8 mouse cellular contexts compared by ENCODE assay signal in genomic region chr2:160872890-160873382, GRCm38 (mm10). TPM values are rescaled to one million over a fixed set of nuclear protein-coding genes. Genes with fewer than 3 reads are reported as not detected.
A peak's percentile ranks its signal among the peaks of the same experiment; 100 is the strongest.
DNase-seq lines count a peak whose midpoint lies in the region; ATAC-seq lines count a peak whose summit lies in the region.

TSS of gene Zhx3 (minus strand) at chr2:160872998.

- H3K4me1 ChIP-seq in lung, embryonic 15.5 days = peaks cover 12% of the 10 kb centered on the region; the same call in 1 of the 2 replicates

- DNase-seq in Muller cell, postnatal 12 days (ENCODE audit: inconsistent ontology term) = peak; percentile 97
- DNase-seq in cerebellum, adult 8-10 months = peak; percentile 92
- peak; percentile 95 for DNase-seq in forelimb bud, embryonic 11.5 days (ENCODE audit: low read depth, low spot score)
- peak; percentile 97 for DNase-seq in heart, postnatal 4 days
- peak; percentile 86 to 91 for DNase-seq in layer of hippocampus, adult 8-10 months (ENCODE audit: low spot score in 2 of 2)
- DNase-seq in ovary, adult 18-20 months (ENCODE audit: low spot score) = peak; percentile 91
- peak; percentile 97 for DNase-seq in thymus, postnatal 0 days (ENCODE audit: low spot score)

- peak; percentile 98 for ATAC-seq in lung, embryonic 15.5 days (ENCODE audit: borderline replicate concordance, extremely low read depth, low FRiP score, low TSS enrichment)

- peak within 1 kb of the TSS; percentile 100 for H3K9ac ChIP-seq in lung, embryonic 15.5 days

- peak within 1 kb of the TSS; percentile 100 for H3K4me3 ChIP-seq in lung, embryonic 15.5 days

- no peaks in the 10 kb centered on the region for H3K9me3 ChIP-seq in lung, embryonic 15.5 days

- WGBS in lung, embryonic 15.5 days = under 1% methylated on average over 38 of the region's 48 CpGs

- H3K4me2 ChIP-seq in lung, embryonic 15.5 days = peak within 1 kb of the TSS; percentile 70

- H3K27ac ChIP-seq in lung, embryonic 15.5 days = peak within 1 kb of the TSS; percentile 99

- H3K27me3 ChIP-seq in lung, embryonic 15.5 days = no peaks in the 10 kb centered on the region

- H3K36me3 ChIP-seq in lung, embryonic 15.5 days = no peaks in the 10 kb centered on the region

RNA-seq across cellular contexts. Expression of gene Zhx3, which starts in this region (rescaled TPM):
- 10 to 100 TPM; 22.8 to 24.9 TPM for total RNA-seq in heart, postnatal 4 days (2021)
- total RNA-seq in layer of hippocampus, adult 8-10 months (2022) = 100 to 1,000 TPM in 2 of 4 experiments, 10 to 100 TPM in 2; 74.2 to 102 (median 92.4) TPM
- 11.5 and 12.1 TPM in 2 replicates for polyA plus RNA-seq in lung, embryonic 15.5 days (2015; fragmentation: Nextera tagmentation; extraction: Ambion mirVana)
- 5.7 and 7.4 TPM in 2 replicates for polyA plus RNA-seq in thymus, postnatal 0 days (2015; fragmentation: Nextera tagmentation; extraction: Ambion mirVana)

Comparison
In these comparisons a context has a peak if more than half of its experiments do, and no peak if none do; other contexts are left out.
1. Peak in every context shown above with its lines: DNase-seq, ATAC-seq, H3K4me3 ChIP-seq and H3K27ac ChIP-seq.